Mouse (Mus musculus) cortical plate, adult 2 months (tissue): ENCODE measurements around the gene Olfm1. TPM values are rescaled to one million over a fixed set of nuclear protein-coding genes. Genes with fewer than 3 reads are reported as not detected.

Experiments used
- H3K27ac ChIP-seq: fragments of 200-500 bp; 2 replicates; pipeline ENCODE4 v1.5.1; 2012; ENCODE audit warnings: low read length, control low read depth, inconsistent platforms; ENCODE audit not compliant: insufficient read depth
- H3K4me1 ChIP-seq: fragments of 200-500 bp; 2 replicates; pipeline ENCODE4 v1.6.1; 2011; ENCODE audit warnings: low read length; ENCODE audit not compliant: control insufficient read depth, insufficient read depth
- H3K4me3 ChIP-seq: fragments of 200-500 bp; 2 replicates; pipeline ENCODE4 v1.5.1; 2011; ENCODE audit warnings: mild to moderate bottlenecking, low read length, control low read depth; ENCODE audit not compliant: insufficient read depth
- CTCF ChIP-seq: fragments of 200-500 bp; IDR thresholded peaks from 2 replicates; pipeline ENCODE4 v1.5.1; 2011; ENCODE audit warnings: mild to moderate bottlenecking, control low read depth, low read length; ENCODE audit not compliant: insufficient read depth; ENCODE audit errors: extremely low read depth
- POLR2A ChIP-seq: fragments of 200-500 bp; IDR thresholded peaks from 2 replicates; pipeline ENCODE4 v1.6.1; 2011; ENCODE audit warnings: mild to moderate bottlenecking, low read length, control low read depth; ENCODE audit not compliant: insufficient read depth; ENCODE audit errors: extremely low read depth
- polyA plus RNA-seq: library from polyadenylated mRNA; depleted of rRNA; stranded (reverse); fragments of >200 nt; gene quantifications from 2 replicates; pipeline ENCODE4 v1.2.3, GENCODE M21; 2012

The Olfm1 gene
- polyA plus RNA-seq, 1 experiment, result 1,426 TPM

- no peak for TF ChIP-seq POLR2A
- TF ChIP-seq CTCF, result no peak
These were observed 20.8 kb upstream of the Olfm1 start for GRCm38 (mm10) chr2:28171962-28172361.

GRCm38 (mm10) chr2:28173225-28174141 is 19.3 kb upstream of the Olfm1 start:
- TF ChIP-seq POLR2A (no peak), CTCF (no peak)
- H3K4me3 ChIP-seq, result no peak overlapping the region
- no peak overlapping the region for H3K27ac ChIP-seq
- peaks cover 22% of the 10 kb centered on the region for H3K4me1 ChIP-seq

More at GRCm38 (mm10) chr2:28171962-28172361, 20.8 kb upstream of the Olfm1 start:
- Histone ChIP-seq H3K4me1 (peaks cover 23% of the 10 kb centered on the region), H3K27ac (no peak overlapping the region), H3K4me3 (no peak overlapping the region)

DNA sequence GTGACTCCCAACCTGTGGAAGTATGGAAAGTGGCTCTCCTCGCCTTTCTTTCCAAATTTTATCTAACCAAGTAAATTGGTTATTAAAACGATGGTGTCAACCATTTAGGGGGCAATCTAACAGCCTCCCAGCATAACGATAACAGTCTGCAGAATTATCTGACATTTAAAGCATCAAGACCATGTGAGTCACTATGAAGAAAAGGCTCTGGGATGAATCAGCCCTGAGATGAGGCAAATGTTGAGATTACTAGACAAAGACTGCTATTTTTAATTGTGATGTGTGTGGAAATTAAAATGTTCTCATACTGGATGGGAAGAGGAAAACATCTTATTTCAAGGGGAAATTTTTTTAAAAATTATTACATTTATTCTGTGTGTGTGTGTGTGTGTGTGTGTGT is 18.4 kb upstream of the Olfm1 start:
- TF ChIP-seq POLR2A (no peak), CTCF (no peak)
- Histone ChIP-seq H3K27ac (no peak overlapping the region), H3K4me1 (peaks cover 18% of the 10 kb centered on the region), H3K4me3 (no peak overlapping the region)

- Histone ChIP-seq H3K4me1 (peaks cover 7% of the 10 kb centered on the region), H3K27ac (no peak overlapping the region), H3K4me3 (no peak overlapping the region)
- no peak for TF ChIP-seq POLR2A
- TF ChIP-seq CTCF, result no peak
These were observed 14.2 kb upstream of the Olfm1 start for GRCm38 (mm10) chr2:28178600-28178999.

GRCm38 (mm10) chr2:28180053-28180452 is 12.7 kb upstream of the Olfm1 start:
- no peak overlapping the region for H3K27ac ChIP-seq
- no peaks in the 10 kb centered on the region for H3K4me1 ChIP-seq
- TF ChIP-seq POLR2A, result no peak
- TF ChIP-seq CTCF, result no peak
- H3K4me3 ChIP-seq, result no peak overlapping the region

DNA sequence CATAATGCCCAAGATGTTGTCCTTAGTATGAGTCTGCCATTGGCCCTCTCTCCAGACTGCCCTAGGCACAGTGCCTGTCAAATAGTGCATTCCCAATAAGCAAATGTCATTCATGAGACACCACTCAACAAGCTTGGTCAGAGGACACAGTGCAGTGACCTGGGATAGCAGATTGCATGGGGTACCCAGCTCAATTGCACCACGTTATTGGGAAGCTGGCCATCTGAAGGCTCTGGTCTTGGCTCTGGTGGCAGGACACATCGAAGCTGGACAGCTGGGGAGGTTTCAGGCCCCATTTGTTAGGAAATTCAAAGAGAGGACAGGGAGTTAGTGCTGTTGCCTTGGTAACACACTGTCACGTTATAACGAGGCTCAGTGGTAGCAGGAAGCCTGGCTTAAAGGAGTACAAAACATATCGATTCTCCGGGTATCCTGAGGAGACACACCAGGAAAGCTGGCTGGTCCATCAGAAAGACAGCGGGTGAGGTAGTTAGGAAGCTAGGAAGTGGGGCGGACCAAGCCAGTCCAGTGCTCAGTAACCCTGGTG is 4.3 kb upstream of the Olfm1 start:
- TF ChIP-seq POLR2A, result no peak
- TF ChIP-seq CTCF, result no peak
- Histone ChIP-seq H3K4me1 (peaks cover 5% of the 10 kb centered on the region), H3K4me3 (no peak overlapping the region), H3K27ac (no peak overlapping the region)

DNA sequence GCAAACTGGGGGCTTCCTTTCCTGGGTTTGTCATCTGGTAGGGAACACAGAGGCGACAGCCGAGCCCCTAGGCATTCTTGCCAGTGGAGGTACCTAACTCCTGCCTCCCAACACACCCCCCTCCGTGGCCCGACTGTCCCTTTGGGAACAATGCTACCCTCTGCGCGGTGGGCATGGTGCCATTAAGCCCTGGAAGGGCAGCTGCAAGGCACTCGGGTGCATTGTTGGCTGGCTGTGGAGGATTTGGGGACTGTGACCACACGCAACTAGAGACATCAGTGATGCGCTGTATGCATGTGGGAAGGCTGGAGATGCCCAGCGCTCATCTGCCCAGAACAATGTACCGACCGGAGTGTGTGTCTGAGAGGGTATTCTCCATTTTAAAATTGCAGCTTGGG is 897 bp downstream of the Olfm1 start:
- TF ChIP-seq POLR2A (no peak), CTCF (no peak)
- Histone ChIP-seq H3K4me3 (peak overlapping the region; percentile 94), H3K4me1 (peaks cover 4% of the 10 kb centered on the region), H3K27ac (peak overlapping the region; percentile 96)

- H3K4me1 ChIP-seq, result peaks cover 6% of the 10 kb centered on the region
- TF ChIP-seq POLR2A (no peak), CTCF (no peak)
- peak overlapping the region; percentile 94 for H3K4me3 ChIP-seq
- peak overlapping the region; percentile 43; the same call in 1 of the 2 replicates for H3K27ac ChIP-seq
These were observed 2.3 kb downstream of the Olfm1 start for GRCm38 (mm10) chr2:28194962-28195617.

- Histone ChIP-seq H3K27ac (peak overlapping the region; percentile 43; the same call in 1 of the 2 replicates), H3K4me3 (peak overlapping the region; percentile 94), H3K4me1 (peaks cover 7% of the 10 kb centered on the region)
- TF ChIP-seq CTCF (no peak), POLR2A (no peak)
These were observed 2.9 kb downstream of the Olfm1 start for GRCm38 (mm10) chr2:28195726-28196125.
